Mouse (Mus musculus): ENCODE data around the gene Olfr531. TPM values are rescaled to one million over a fixed set of nuclear protein-coding genes. Genes with fewer than 3 reads are reported as not detected.

The Olfr531 gene
- not detected for total RNA-seq (2021)
- long read RNA-seq, experiment 1 = 0 reads
- long read RNA-seq, experiment 2 = 0 reads

GRCm38 (mm10) chr7:140402818-140403217, at the start of gene Olfr531:
Gene Olfr531, minus strand, starts transcription at chr7:140402918.
- intact Hi-C loops (cut with DNase I) = no loop called here
- no peak for DNase-seq

- no peak for DNase-seq
- intact Hi-C loops (cut with DNase I) = no loop called here
Observed at GRCm38 (mm10) chr7:140443141-140443540, 40.4 kb upstream of the Olfr531 start.

- no peak for DNase-seq
- intact Hi-C loops (cut with DNase I) = loop anchor here (2.0 kb wide), 1 partner anchor 27 kb away; no protein-coding TSS in a partner anchor
Observed at GRCm38 (mm10) chr7:140421539-140421938, 18.8 kb upstream of the Olfr531 start, which contains the start of gene Olfr532. Gene Olfr532, minus strand, starts transcription at chr7:140421639.

- no peak for DNase-seq
- intact Hi-C loops (cut with DNase I) = no loop called here
Observed at GRCm38 (mm10) chr7:140376911-140377310, 25.8 kb downstream of the Olfr531 start.

- intact Hi-C loops (cut with DNase I) = no loop called here
- DNase-seq = no peak
Observed at GRCm38 (mm10) chr7:140376231-140376630, 26.5 kb downstream of the Olfr531 start, which contains the start of gene Olfr530. Gene Olfr530, minus strand, starts transcription at chr7:140376331.

- DNase-seq = no peak
Observed at GRCm38 (mm10) chr7:140374300-140374699, 28.4 kb downstream of the Olfr531 start.

GRCm38 (mm10) chr7:140361571-140361970, 41.1 kb downstream of the Olfr531 start, which contains the start of gene Olfr60:
Gene Olfr60, minus strand, starts transcription at chr7:140361671.
- DNase-seq = no peak
- intact Hi-C loops (cut with DNase I) = no loop called here

More at GRCm38 (mm10) chr7:140374300-140374699, 28.4 kb downstream of the Olfr531 start:
- intact Hi-C loops (cut with DNase I) = no loop called here

Other genes starting within 250 kb of the Olfr531 start
- under 1 TPM; 0.32 to 0.41 TPM for gene Sprn, start 248.0 kb downstream of the Olfr531 start, total RNA-seq (2021)
- not detected for gene Olfr522, start 238.2 kb downstream of the Olfr531 start, total RNA-seq (2021)
- gene Olfr523, start 229.7 kb downstream of the Olfr531 start, total RNA-seq (2021) = not detected
- not detected for gene Olfr524, start 197.0 kb downstream of the Olfr531 start, total RNA-seq (2021)
- not detected for gene Cd163l1, start 184.7 kb downstream of the Olfr531 start, total RNA-seq (2021)
- gene 5830411N06Rik, start 155.6 kb downstream of the Olfr531 start, total RNA-seq (2021) = under 1 TPM in 1 of 2 experiments, not detected in 1; 0.10 TPM
- gene Olfr525, start 82.1 kb downstream of the Olfr531 start, total RNA-seq (2021) = not detected
- not detected for gene Olfr527, start 68.9 kb downstream of the Olfr531 start, total RNA-seq (2021)
- not detected for gene Olfr60, start 41.2 kb downstream of the Olfr531 start, total RNA-seq (2021)
- not detected for gene Olfr530, start 26.6 kb downstream of the Olfr531 start, total RNA-seq (2021)
- gene Olfr532, start 18.7 kb upstream of the Olfr531 start, total RNA-seq (2021) = not detected
- gene Olfr533, start 60.5 kb upstream of the Olfr531 start, total RNA-seq (2021) = not detected
- gene Olfr535, start 81.3 kb upstream of the Olfr531 start, total RNA-seq (2021) = not detected
- gene Olfr536, start 104.5 kb upstream of the Olfr531 start, total RNA-seq (2021) = not detected
- not detected for gene Olfr538, start 165.0 kb upstream of the Olfr531 start, total RNA-seq (2021)
- not detected for gene Olfr46, start 198.4 kb upstream of the Olfr531 start, total RNA-seq (2021)
- not detected for gene Olfr61, start 226.1 kb upstream of the Olfr531 start, total RNA-seq (2021)
- not detected for gene Olfr53, start 243.5 kb upstream of the Olfr531 start, total RNA-seq (2021)